Mouse (Mus musculus): ENCODE results near the gene Tm9sf4. TPM values are rescaled to one million over a fixed set of nuclear protein-coding genes. Genes with fewer than 3 reads are reported as not detected.

The Tm9sf4 gene
- polyA plus RNA-seq (2016; fragmentation: Nextera tagmentation; extraction: Ambion mirVana), result 77.9 and 83.1 TPM in 2 replicates

DNA sequence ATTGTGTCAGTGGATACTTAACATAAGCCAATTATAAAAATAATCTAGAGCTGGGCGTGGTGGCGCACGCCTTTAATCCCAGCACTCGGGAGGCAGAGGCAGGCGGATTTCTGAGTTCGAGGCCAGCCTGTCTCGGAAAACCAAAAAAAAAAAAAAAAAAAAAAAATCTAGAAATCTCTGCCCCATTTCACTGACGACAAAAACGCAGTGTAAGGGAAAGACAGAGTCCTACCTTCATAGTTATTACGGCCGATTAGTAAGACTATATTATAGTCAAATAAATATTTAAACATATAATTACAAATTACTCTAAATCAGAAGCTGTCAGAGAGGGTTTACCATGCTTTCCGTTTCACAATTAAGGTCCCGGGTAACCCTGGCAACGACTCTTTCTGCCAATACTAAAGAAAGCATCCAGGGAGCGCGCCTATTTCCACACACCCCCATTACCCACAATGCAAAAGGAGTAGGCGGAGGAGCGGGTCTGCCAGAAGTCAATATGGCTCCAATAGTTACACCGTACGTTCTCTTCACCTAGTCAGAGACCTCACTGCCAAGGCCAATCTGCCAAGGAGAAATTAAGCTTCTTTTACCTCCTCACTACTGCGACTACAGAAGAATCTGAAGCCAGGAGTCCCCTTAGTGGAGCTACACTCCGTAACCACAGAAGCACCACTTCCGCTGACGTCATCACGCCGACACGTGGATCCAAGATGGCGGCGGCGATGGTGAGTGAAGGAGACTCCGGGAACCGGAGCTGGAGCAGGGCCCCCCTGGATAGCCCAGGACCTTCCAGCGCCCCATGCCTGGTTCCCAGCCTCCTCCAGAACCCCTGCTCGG lies at the start of gene Tm9sf4:
Tm9sf4 (plus strand) TSS at position 460 of the 840 bp plus-strand sequence.
- Histone ChIP-seq H3K4me2 (replicated peaks) (peak within 1 kb of the TSS; percentile 98), H3K27me3 (replicated peaks) (no peaks in the 10 kb centered on the region), H3K4me3 (peak within 1 kb of the TSS; percentile 83), H3K36me3 (peaks cover 4% of the 10 kb centered on the region; the same call in 1 of the 2 replicates), H3K4me1 (peaks cover 12% of the 10 kb centered on the region), H3K27ac (peak within 1 kb of the TSS; percentile 65), H3K9me3 (no peaks in the 10 kb centered on the region), H3K9ac (peak within 1 kb of the TSS; percentile 86)
- ATAC-seq (ENCODE audit: low FRiP score, low read depth), result peak; percentile 94
- 10% methylated on average over 34 of the region's 34 CpGs for WGBS

DNA sequence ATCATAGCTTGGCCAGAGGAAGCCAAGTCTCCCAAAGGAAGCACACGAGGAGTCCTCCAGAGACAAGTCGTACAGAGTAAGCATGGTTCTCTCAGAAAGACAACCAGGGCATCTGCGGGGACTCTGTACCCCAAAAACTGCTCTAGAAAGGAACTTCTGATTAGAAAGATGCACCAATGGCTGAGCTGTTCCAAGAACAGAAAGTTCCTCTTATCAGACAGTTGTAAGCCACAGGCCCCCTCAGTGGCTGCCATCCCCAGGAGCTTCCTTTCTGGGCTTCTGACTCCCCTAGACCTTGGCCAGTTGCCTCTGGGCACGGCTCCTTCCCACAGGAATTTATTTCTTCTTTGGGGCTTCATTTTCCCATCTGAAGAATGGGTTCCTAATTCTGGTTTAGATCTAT lies 45.4 kb upstream of the Tm9sf4 start:
- H3K4me3 ChIP-seq, result no peak overlapping the region
- no peak overlapping the region for H3K4me2 ChIP-seq (replicated peaks)
- no peaks in the 10 kb centered on the region for H3K36me3 ChIP-seq
- WGBS, result 86% methylated on average over 4 of the region's 4 CpGs
- no peak overlapping the region for H3K27ac ChIP-seq
- no peaks in the 10 kb centered on the region for H3K4me1 ChIP-seq
- H3K9me3 ChIP-seq, result no peaks in the 10 kb centered on the region
- H3K27me3 ChIP-seq (replicated peaks), result no peaks in the 10 kb centered on the region
- ATAC-seq (ENCODE audit: low FRiP score, low read depth), result no peak
- H3K9ac ChIP-seq, result no peak overlapping the region

DNA sequence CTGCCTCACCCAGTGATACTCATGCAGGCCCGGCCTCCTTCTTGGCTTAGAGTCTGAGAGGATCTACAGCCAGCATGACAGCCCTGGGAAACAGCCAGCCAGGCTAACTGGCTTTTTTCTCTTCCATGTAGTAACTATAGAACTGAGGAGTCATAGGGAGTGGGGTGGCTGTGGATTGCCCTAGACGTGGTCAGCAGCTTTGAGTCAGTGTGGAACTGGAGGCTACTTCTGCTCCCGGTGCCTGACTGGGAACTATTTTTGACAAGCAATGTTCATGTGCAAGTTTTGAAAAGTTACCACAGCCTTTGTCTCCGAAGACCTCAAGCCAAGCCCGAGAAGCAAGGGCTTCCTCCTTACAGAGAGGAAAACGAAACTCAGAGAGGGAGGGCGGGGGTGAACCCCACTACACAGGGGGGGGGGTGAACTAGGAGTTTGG lies 44.0 kb upstream of the Tm9sf4 start:
- Histone ChIP-seq H3K9ac (no peak overlapping the region), H3K36me3 (no peaks in the 10 kb centered on the region), H3K9me3 (no peaks in the 10 kb centered on the region), H3K27me3 (replicated peaks) (no peaks in the 10 kb centered on the region), H3K4me1 (no peaks in the 10 kb centered on the region), H3K4me3 (no peak overlapping the region), H3K27ac (no peak overlapping the region), H3K4me2 (replicated peaks) (no peak overlapping the region)
- ATAC-seq (ENCODE audit: low FRiP score, low read depth), result no peak
- WGBS, result 88% methylated on average over 7 of the region's 7 CpGs

DNA sequence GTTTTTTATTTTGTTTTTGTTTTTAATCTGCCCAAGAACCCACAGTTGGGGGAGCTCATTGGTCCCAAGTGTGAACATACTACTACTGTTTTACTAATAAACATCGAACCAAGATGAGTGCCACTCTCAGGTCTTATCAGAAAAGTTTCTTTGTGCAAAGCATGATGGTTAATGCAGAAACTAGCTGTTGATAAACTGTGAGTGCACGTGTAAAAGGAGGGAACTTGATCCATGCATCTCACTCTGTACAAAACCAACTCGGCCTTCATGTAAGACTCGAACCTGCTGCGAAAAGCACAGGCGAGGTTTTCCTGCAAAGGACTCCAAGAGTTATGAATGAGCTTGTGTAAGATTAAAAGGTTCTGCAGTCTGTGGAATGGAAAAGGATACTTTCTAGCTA lies 41.6 kb upstream of the Tm9sf4 start:
- H3K4me3 ChIP-seq, result no peak overlapping the region
- no peaks in the 10 kb centered on the region for H3K9me3 ChIP-seq
- no peaks in the 10 kb centered on the region for H3K27me3 ChIP-seq (replicated peaks)
- no peaks in the 10 kb centered on the region for H3K4me1 ChIP-seq
- 89% methylated on average over 6 of the region's 6 CpGs for WGBS
- no peaks in the 10 kb centered on the region for H3K36me3 ChIP-seq
- no peak for ATAC-seq (ENCODE audit: low FRiP score, low read depth)
- H3K4me2 ChIP-seq (replicated peaks), result no peak overlapping the region
- H3K27ac ChIP-seq, result no peak overlapping the region
- no peak overlapping the region for H3K9ac ChIP-seq

DNA sequence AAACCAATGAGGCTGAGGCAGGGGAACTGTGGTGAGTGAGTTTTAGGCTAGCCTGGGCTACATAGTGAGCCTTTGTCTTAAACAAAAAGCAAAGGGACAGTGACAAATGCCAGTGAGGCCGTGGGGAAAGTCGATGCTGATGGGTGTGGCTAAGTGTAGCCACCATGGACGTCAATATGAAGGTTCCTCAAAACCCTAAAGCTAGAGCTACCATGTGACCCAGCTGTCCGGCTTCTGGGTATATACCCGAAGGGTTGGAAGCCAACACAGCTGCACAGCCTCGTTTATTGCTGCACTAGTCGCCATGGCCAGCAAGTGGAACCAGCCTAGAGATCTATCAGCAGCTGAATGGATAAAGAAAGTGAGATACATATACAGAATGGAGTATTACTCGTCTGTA lies 41.0 kb upstream of the Tm9sf4 start:
- no peaks in the 10 kb centered on the region for H3K36me3 ChIP-seq
- no peak overlapping the region for H3K4me2 ChIP-seq (replicated peaks)
- H3K27ac ChIP-seq, result no peak overlapping the region
- no peaks in the 10 kb centered on the region for H3K9me3 ChIP-seq
- H3K9ac ChIP-seq, result no peak overlapping the region
- 69% methylated on average over 8 of the region's 8 CpGs for WGBS
- ATAC-seq (ENCODE audit: low FRiP score, low read depth), result no peak
- no peaks in the 10 kb centered on the region for H3K27me3 ChIP-seq (replicated peaks)
- H3K4me3 ChIP-seq, result no peak overlapping the region
- H3K4me1 ChIP-seq, result no peaks in the 10 kb centered on the region

DNA sequence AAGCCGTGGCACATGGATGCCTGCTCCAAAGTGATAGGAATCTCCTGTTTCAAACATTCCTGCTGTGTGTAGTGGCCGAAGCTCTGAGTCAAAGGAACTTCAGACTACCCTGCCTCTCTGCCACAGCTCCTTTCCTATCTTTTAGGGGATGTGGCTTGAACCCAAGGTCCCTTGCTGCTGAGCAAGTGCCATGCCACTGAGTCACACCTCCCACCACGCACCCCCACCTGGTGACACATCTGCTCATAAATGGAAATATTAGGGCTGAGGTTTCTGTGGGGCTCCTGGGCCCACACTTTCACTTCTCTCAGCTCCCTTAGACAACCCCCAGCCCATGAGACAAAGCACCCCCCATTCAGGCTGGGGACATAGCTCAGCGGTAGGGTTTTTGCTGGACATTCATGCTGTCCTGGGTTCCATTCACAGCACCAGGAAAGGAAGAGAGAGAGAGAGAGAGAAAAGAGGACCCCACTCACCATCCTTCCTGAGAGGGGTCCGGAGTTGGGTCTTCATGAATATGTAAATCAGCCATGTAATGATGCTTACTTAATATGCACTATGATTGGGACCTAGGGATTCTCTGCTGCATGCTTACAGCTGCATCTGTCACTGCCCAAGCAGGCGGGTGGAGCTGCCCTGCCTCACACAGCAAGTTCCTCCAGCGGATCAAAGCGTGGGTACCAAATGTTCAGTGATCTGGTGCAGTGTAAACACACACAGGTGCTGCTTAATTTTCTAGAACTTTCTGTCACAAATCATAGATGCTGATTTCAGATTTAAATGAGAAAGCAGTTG lies 39.1 kb upstream of the Tm9sf4 start:
- Histone ChIP-seq H3K36me3 (no peaks in the 10 kb centered on the region), H3K4me1 (no peaks in the 10 kb centered on the region), H3K4me2 (replicated peaks) (no peak overlapping the region), H3K27me3 (replicated peaks) (no peaks in the 10 kb centered on the region), H3K9ac (no peak overlapping the region), H3K4me3 (no peak overlapping the region), H3K27ac (no peak overlapping the region), H3K9me3 (no peaks in the 10 kb centered on the region)
- ATAC-seq (ENCODE audit: low FRiP score, low read depth), result no peak
- 73% methylated on average over 8 of the region's 8 CpGs for WGBS

DNA sequence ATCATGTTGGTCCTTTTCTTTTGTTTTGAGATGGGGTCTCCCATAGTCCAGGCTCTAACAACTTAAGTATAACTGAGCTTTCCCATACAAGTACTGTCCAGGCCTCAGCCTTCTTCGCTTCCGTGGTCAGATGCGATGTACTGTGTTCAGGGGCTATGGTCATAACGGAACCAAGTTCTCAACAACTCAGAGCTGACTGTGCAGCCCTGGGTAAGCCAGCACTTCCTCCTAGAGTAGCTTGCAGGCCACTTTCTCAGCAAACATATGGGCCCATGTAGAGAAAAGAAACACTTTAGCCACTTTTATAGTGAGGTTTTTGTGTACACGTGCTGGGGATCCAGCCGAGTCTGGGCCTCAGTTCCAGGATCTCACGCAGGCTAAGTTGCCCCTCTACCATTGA lies 38.4 kb upstream of the Tm9sf4 start:
- 87% methylated on average over 7 of the region's 7 CpGs for WGBS
- Histone ChIP-seq H3K27me3 (replicated peaks) (no peaks in the 10 kb centered on the region), H3K9ac (no peak overlapping the region)

DNA sequence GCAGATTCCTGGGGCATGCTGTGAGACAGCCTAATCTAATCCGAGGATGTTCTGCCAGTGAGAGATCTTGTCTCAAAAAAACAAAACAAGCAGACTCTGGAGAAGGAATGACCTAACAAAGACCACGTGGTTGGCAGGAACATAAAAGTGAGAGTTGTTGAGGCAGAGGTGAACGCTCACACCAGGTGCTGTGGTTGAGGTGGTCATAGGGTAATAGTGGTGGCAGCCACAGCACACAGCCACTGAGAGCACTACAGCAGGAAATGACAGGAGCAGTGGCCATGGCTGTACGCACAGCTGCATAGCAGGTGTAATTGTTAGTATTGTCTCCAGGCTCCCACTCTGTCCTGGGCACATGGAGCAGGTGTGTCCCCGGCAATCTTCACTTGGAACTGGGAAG lies 35.2 kb upstream of the Tm9sf4 start:
- no peaks in the 10 kb centered on the region for H3K36me3 ChIP-seq
- H3K4me1 ChIP-seq, result no peaks in the 10 kb centered on the region
- H3K4me2 ChIP-seq (replicated peaks), result no peak overlapping the region
- H3K9me3 ChIP-seq, result no peaks in the 10 kb centered on the region
- no peak overlapping the region for H3K4me3 ChIP-seq
- ATAC-seq (ENCODE audit: low FRiP score, low read depth), result no peak
- WGBS, result 53% methylated on average over 5 of the region's 5 CpGs
- H3K27me3 ChIP-seq (replicated peaks), result no peaks in the 10 kb centered on the region
- no peak overlapping the region for H3K9ac ChIP-seq
- H3K27ac ChIP-seq, result no peak overlapping the region

More for the DNA sequence above, 38.4 kb upstream of the Tm9sf4 start:
- no peak overlapping the region for H3K27ac ChIP-seq
- no peaks in the 10 kb centered on the region for H3K36me3 ChIP-seq
- H3K9me3 ChIP-seq, result no peaks in the 10 kb centered on the region
- no peak for ATAC-seq (ENCODE audit: low FRiP score, low read depth)
- H3K4me1 ChIP-seq, result no peaks in the 10 kb centered on the region
- no peak overlapping the region for H3K4me3 ChIP-seq
- no peak overlapping the region for H3K4me2 ChIP-seq (replicated peaks)

DNA sequence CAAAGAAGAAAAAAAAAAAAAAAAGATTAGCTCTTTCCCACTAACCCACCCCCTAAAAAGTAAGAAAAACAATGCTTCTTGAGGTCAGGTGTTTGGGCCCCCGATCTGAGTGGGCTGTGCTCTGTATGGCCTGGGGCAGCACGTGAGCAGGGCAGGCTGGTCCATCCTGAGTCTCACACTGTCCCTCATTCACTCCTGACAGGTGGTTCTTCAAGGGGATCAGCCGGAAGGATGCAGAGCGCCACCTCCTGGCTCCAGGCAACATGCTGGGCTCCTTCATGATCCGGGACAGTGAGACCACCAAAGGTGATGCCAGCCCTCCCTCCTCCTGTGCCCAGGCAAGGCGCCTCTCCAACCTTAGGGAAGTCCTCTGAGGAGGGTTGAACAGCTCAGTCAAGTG lies 30.1 kb upstream of the Tm9sf4 start:
- no peak overlapping the region for H3K27ac ChIP-seq
- H3K4me2 ChIP-seq (replicated peaks), result no peak overlapping the region
- 19% methylated on average over 6 of the region's 6 CpGs for WGBS
- ATAC-seq (ENCODE audit: low FRiP score, low read depth), result no peak
- H3K9me3 ChIP-seq, result no peaks in the 10 kb centered on the region
- no peak overlapping the region for H3K4me3 ChIP-seq
- H3K9ac ChIP-seq, result no peak overlapping the region
- H3K4me1 ChIP-seq, result no peaks in the 10 kb centered on the region
- no peaks in the 10 kb centered on the region for H3K27me3 ChIP-seq (replicated peaks)
- H3K36me3 ChIP-seq, result no peaks in the 10 kb centered on the region

DNA sequence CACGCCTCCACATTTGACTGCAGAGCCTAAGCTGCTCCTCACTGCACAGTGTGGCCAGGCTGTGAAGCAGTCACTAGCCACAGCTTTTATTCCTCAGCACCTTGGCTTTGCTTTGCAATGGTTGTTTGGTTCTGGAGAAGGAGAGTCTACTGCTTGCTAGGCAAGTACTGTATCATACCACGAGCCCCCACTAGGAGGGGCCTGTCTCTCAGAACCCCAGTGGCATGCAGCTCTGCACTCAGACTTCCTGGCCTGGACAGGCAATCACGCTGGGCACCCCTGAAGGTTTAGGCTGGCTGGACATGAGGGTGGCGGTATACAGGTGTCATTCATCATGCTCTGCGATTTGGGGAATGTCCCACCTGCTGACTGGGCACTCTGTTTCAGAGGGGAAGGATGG lies 26.9 kb upstream of the Tm9sf4 start:
- Histone ChIP-seq H3K36me3 (no peaks in the 10 kb centered on the region), H3K9me3 (no peaks in the 10 kb centered on the region), H3K27me3 (replicated peaks) (no peaks in the 10 kb centered on the region), H3K4me1 (no peaks in the 10 kb centered on the region), H3K4me3 (no peak overlapping the region), H3K9ac (no peak overlapping the region), H3K4me2 (replicated peaks) (no peak overlapping the region), H3K27ac (no peak overlapping the region)
- WGBS, result 41% methylated on average over 5 of the region's 5 CpGs
- ATAC-seq (ENCODE audit: low FRiP score, low read depth), result no peak

DNA sequence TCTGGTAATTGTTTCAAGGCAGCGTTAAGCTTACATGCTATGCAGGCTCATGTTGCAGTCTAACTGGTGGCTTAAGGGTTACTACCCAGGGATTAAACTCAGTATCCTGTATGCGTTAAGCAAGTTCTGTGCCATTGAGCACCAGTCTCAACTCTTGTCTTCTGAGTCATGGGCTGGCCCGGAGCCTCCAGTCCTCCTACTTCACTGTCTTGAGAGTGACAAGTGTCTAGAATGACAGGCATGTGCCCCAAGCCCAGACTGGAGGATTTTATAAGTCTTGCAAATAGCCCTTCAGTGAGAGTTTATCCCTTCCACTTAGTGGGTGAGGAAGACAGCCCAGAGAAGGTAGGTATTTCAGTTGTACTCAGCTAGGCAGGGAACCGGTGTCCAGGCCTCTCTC lies 24.9 kb upstream of the Tm9sf4 start:
- no peak overlapping the region for H3K4me2 ChIP-seq (replicated peaks)
- H3K9ac ChIP-seq, result no peak overlapping the region
- ATAC-seq (ENCODE audit: low FRiP score, low read depth), result no peak
- H3K4me3 ChIP-seq, result no peak overlapping the region
- H3K9me3 ChIP-seq, result no peaks in the 10 kb centered on the region
- H3K27ac ChIP-seq, result no peak overlapping the region
- H3K36me3 ChIP-seq, result no peaks in the 10 kb centered on the region
- no peaks in the 10 kb centered on the region for H3K4me1 ChIP-seq
- no peaks in the 10 kb centered on the region for H3K27me3 ChIP-seq (replicated peaks)
- 83% methylated on average over 4 of the region's 4 CpGs for WGBS

DNA sequence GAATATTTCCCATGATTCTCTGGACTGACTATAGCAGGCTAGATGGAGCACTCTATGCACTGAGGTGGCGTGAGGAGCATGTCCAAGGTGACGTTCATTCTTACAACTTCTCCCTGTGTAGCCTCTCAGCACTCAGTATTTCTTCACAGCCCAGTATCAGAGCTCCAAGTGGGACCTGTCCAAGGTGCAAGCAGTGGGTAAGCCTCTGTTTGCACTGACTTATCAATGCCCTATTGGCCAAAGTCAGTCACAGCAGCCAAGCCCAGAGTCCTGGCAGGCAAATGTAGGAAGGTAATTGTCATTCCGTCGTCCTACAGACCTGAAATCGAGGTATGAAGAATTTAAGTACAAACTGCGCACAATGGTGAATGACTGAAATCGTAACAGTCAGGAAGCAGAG lies 21.9 kb upstream of the Tm9sf4 start:
- H3K27ac ChIP-seq, result no peak overlapping the region
- no peak for ATAC-seq (ENCODE audit: low FRiP score, low read depth)
- H3K4me2 ChIP-seq (replicated peaks), result no peak overlapping the region
- H3K9ac ChIP-seq, result no peak overlapping the region
- H3K4me1 ChIP-seq, result no peaks in the 10 kb centered on the region
- no peaks in the 10 kb centered on the region for H3K36me3 ChIP-seq
- H3K4me3 ChIP-seq, result no peak overlapping the region
- 83% methylated on average over 7 of the region's 7 CpGs for WGBS
- H3K27me3 ChIP-seq (replicated peaks), result no peaks in the 10 kb centered on the region
- no peaks in the 10 kb centered on the region for H3K9me3 ChIP-seq
